Mouse (Mus musculus) intestine, postnatal 0 days (tissue): ENCODE data around the gene Nr4a3. TPM values are rescaled to one million over a fixed set of nuclear protein-coding genes. Genes with fewer than 3 reads are reported as not detected.

Experiments used
- ATAC-seq: fragments of 200-750 bp; cut with Nextera tagmentation; 2 replicates; pipeline ENCODE4 v1.8.0; 2017; ENCODE audit warnings: mild to moderate bottlenecking, moderate TSS enrichment, moderate library complexity
- H3K27ac ChIP-seq: fragments of 300-500 bp; sonication (generic); 2 replicates; pipeline ENCODE4 v1.5.1; 2014; ENCODE audit warnings: mild to moderate bottlenecking, low read depth, low read length, moderate library complexity
- H3K27me3 ChIP-seq: fragments of 300-500 bp; sonication (generic); replicated peaks from 2 replicates; pipeline ENCODE4 v1.6.1; 2014; ENCODE audit warnings: low read length, mixed read lengths; ENCODE audit not compliant: control insufficient read depth, insufficient read depth
- H3K36me3 ChIP-seq: fragments of 300-500 bp; sonication (generic); 2 replicates; pipeline ENCODE4 v1.6.1; 2014; ENCODE audit warnings: mild to moderate bottlenecking, moderate library complexity; ENCODE audit not compliant: control insufficient read depth, insufficient read depth
- H3K4me1 ChIP-seq: fragments of 300-500 bp; sonication (generic); replicated peaks from 2 replicates; pipeline ENCODE4 v1.6.1; 2014; ENCODE audit warnings: antibody characterized with exemption, low read length, mixed read lengths; ENCODE audit not compliant: control insufficient read depth, insufficient read depth
- H3K4me2 ChIP-seq: fragments of 300-500 bp; sonication (generic); replicated peaks from 2 replicates; pipeline ENCODE4 v1.6.1; 2014; ENCODE audit warnings: low read depth, mild to moderate bottlenecking, moderate library complexity
- H3K4me3 ChIP-seq: fragments of 300-500 bp; sonication (generic); 2 replicates; pipeline ENCODE4 v1.5.1; 2014; ENCODE audit warnings: low read depth, low read length
- H3K9ac ChIP-seq: fragments of 300-500 bp; sonication (generic); 2 replicates; pipeline ENCODE4 v1.6.1; 2014; ENCODE audit warnings: mild to moderate bottlenecking, low read depth, low read length
- H3K9me3 ChIP-seq: fragments of 300-500 bp; sonication (generic); 2 replicates; pipeline ENCODE4 v1.6.1; 2016; ENCODE audit warnings: mixed run types; ENCODE audit not compliant: control insufficient read depth
- CTCF ChIP-seq: sonication (generic); IDR thresholded peaks from 2 replicates; pipeline ENCODE4 v1.5.1; 2016; ENCODE audit warnings: low read depth, mild to moderate bottlenecking, control low read depth, antibody characterized with exemption, moderate library complexity
- WGBS: fragments of 180-500 bp; shearing (Covaris S2); extraction: QIAGEN DNeasy Blood & Tissue Kit; methylation state at CpG from one replicate; pipeline ENCODE4 v1.1.7; 2014; 5-methylcytosine and 5-hydroxymethylcytosine counted together
- polyA plus RNA-seq: library from polyadenylated mRNA; unstranded; fragments of >200 nt; fragmentation: Nextera tagmentation; extraction: Ambion mirVana; gene quantifications from 2 replicates; pipeline ENCODE4 v1.2.1, GENCODE M21; 2015

Nr4a3 gene
- polyA plus RNA-seq, 1 experiment from 2014 or later: 0.27 TPM

DNA sequence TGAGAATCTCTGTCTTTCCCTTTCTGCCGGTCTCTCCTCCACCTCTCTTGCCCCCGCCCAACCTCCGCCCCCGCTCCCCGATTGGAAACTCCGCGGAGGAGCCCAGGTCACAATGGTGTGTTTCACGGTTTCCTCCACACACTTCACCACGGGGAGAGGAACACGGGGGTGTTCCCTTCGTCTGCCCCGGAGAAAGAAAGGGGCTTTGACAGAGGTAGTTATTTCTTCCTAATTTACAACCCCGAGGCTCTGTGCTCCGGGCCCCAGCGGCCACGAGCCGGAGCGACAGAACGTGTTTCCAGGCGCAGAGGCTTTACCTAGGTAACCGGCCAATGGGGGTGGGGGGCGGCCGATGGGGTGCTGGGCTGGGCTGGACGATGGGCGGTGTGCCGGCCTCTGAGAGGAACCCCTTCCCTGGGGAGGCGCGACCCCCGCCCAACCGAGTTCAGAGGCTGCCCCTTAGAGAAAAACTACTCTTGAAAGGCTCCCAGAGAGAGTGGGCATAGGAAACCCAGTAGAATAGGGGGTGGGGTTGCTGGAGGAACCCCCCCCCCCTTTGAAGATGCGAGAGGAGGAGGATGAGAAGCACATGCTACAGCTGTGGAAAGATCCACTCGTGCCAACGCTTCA, 2.3 kb downstream of the Nr4a3 start:
- Histone ChIP-seq H3K27ac (no peak overlapping the region), H3K27me3 (peaks cover 73% of the 10 kb centered on the region), H3K4me2 (peak overlapping the region; percentile 99), H3K4me1 (0 out of 2 replicates have a peak, but pooled peaks cover 8% of the 10 kb centered on the region), H3K36me3 (no peaks in the 10 kb centered on the region; the same call in 1 of the 2 replicates), H3K9ac (no peak overlapping the region), H3K4me3 (peak overlapping the region; percentile 78), H3K9me3 (no peaks in the 10 kb centered on the region)
- ATAC-seq: no peak
- TF ChIP-seq CTCF: no peak
- under 1% methylated on average over 33 of the region's 33 CpGs for WGBS

- peak overlapping the region; percentile 99 for H3K4me2 ChIP-seq
- no peaks in the 10 kb centered on the region; the same call in 1 of the 2 replicates for H3K36me3 ChIP-seq
- no peaks in the 10 kb centered on the region for H3K9me3 ChIP-seq
- no peak overlapping the region for H3K27ac ChIP-seq
- H3K9ac ChIP-seq: no peak overlapping the region
- H3K4me3 ChIP-seq: peak overlapping the region; percentile 78
- ATAC-seq: no peak
- H3K4me1 ChIP-seq: 0 out of 2 replicates have a peak, but pooled peaks cover 8% of the 10 kb centered on the region
- 1% methylated on average over 30 of the region's 30 CpGs for WGBS
- peaks cover 77% of the 10 kb centered on the region for H3K27me3 ChIP-seq
- TF ChIP-seq CTCF: no peak
These were observed 2.9 kb downstream of the Nr4a3 start for GRCm38 (mm10) chr4:48047766-48048371.

- H3K4me2 ChIP-seq: peak overlapping the region; percentile 99
- peak overlapping the region; percentile 78 for H3K4me3 ChIP-seq
- H3K4me1 ChIP-seq: 0 out of 2 replicates have a peak, but pooled peaks cover 8% of the 10 kb centered on the region
- TF ChIP-seq CTCF: no peak
- 10% methylated on average over 35 of the region's 35 CpGs for WGBS
- peaks cover 85% of the 10 kb centered on the region for H3K27me3 ChIP-seq
- H3K27ac ChIP-seq: no peak overlapping the region
- no peak overlapping the region for H3K9ac ChIP-seq
- ATAC-seq: no peak
- H3K9me3 ChIP-seq: no peaks in the 10 kb centered on the region
- H3K36me3 ChIP-seq: no peaks in the 10 kb centered on the region; the same call in 1 of the 2 replicates
These were observed 3.7 kb downstream of the Nr4a3 start for GRCm38 (mm10) chr4:48048456-48049315.

- Histone ChIP-seq H3K27ac (no peak overlapping the region), H3K9me3 (no peaks in the 10 kb centered on the region), H3K36me3 (no peaks in the 10 kb centered on the region), H3K27me3 (peaks cover 93% of the 10 kb centered on the region), H3K4me3 (no peak overlapping the region), H3K9ac (no peak overlapping the region), H3K4me1 (0 out of 2 replicates have a peak, but pooled peaks cover 8% of the 10 kb centered on the region), H3K4me2 (no peak overlapping the region)
- WGBS: 87% methylated on average over 3 of the region's 3 CpGs
- no peak for ATAC-seq
- no peak for TF ChIP-seq CTCF
These were observed 5.1 kb downstream of the Nr4a3 start for GRCm38 (mm10) chr4:48050020-48050419.

DNA sequence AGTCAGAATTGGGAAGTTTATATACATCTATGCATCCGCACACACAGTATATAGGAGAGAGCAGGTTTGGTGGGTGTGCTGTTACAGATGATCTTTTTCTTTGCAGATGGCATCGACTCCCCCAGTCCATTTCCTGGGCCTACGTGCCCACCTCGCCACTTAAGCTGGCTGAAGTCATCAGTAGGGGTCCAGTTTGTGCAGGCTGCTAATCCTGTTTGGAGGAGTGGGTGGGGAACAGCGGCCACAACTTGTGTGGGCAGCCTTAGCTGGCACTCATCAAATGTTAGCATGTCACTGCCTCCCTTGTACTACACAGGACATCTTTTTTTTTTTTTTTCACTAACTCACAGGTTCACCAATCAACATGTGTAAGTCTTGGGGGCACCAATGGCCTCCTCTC, 5.5 kb downstream of the Nr4a3 start:
- 61% methylated on average over 5 of the region's 5 CpGs for WGBS
- Histone ChIP-seq H3K4me3 (no peak overlapping the region), H3K36me3 (no peaks in the 10 kb centered on the region), H3K27ac (no peak overlapping the region), H3K4me2 (no peak overlapping the region), H3K9ac (no peak overlapping the region), H3K9me3 (no peaks in the 10 kb centered on the region), H3K27me3 (peaks cover 90% of the 10 kb centered on the region), H3K4me1 (0 out of 2 replicates have a peak, but pooled peaks cover 8% of the 10 kb centered on the region)
- TF ChIP-seq CTCF: no peak
- ATAC-seq: no peak
